Mouse (Mus musculus) embryonic facial prominence, embryonic 15.5 days (tissue): ENCODE data around the gene Kcnj15. TPM values are rescaled to one million over a fixed set of nuclear protein-coding genes. Genes with fewer than 3 reads are reported as not detected.
A peak's percentile ranks its signal among the peaks of the same experiment; 100 is the strongest.

Source experiments
- ATAC-seq: fragments of 200-750 bp; cut with Nextera tagmentation; 2 replicates; pipeline ENCODE4 v1.8.0; 2017; ENCODE audit warnings: low read depth, moderate TSS enrichment; ENCODE audit not compliant: insufficient number of reproducible peaks, low FRiP score, low TSS enrichment
- H3K27ac ChIP-seq: fragments of 300-500 bp; sonication (generic); replicated peaks from 2 replicates; pipeline ENCODE4 v1.5.1; 2015; ENCODE audit warnings: mild to moderate bottlenecking, inconsistent platforms
- H3K27me3 ChIP-seq: fragments of 300-500 bp; sonication (generic); 2 replicates; pipeline ENCODE4 v1.6.1; 2015; ENCODE audit warnings: inconsistent platforms
- H3K36me3 ChIP-seq: fragments of 300-500 bp; sonication (generic); 2 replicates; pipeline ENCODE4 v1.6.1; 2015; ENCODE audit warnings: mild to moderate bottlenecking, inconsistent platforms
- H3K4me1 ChIP-seq: fragments of 300-500 bp; sonication (generic); 2 replicates; pipeline ENCODE4 v1.6.1; 2015; ENCODE audit warnings: inconsistent platforms
- H3K4me2 ChIP-seq: fragments of 300-500 bp; sonication (generic); replicated peaks from 2 replicates; pipeline ENCODE4 v1.6.1; 2015; ENCODE audit warnings: mild to moderate bottlenecking, inconsistent platforms
- H3K4me3 ChIP-seq: fragments of 300-500 bp; sonication (generic); replicated peaks from 2 replicates; pipeline ENCODE4 v1.5.1; 2015; ENCODE audit warnings: mild to moderate bottlenecking, inconsistent platforms
- H3K9ac ChIP-seq: fragments of 300-500 bp; sonication (generic); 2 replicates; pipeline ENCODE4 v1.6.1; 2015; ENCODE audit warnings: inconsistent platforms
- H3K9me3 ChIP-seq: fragments of 300-500 bp; sonication (generic); replicated peaks from 2 replicates; pipeline ENCODE4 v1.6.1; 2016; ENCODE audit warnings: inconsistent platforms
- WGBS: fragments of 180-500 bp; shearing (Covaris S2); methylation state at CpG from one replicate; pipeline ENCODE4 v1.1.7; 2015; 5-methylcytosine and 5-hydroxymethylcytosine counted together
- polyA plus RNA-seq: library from polyadenylated mRNA; unstranded; fragments of >200 nt; fragmentation: Nextera tagmentation; extraction: Ambion mirVana; gene quantifications from 2 replicates; pipeline ENCODE4 v1.2.1, GENCODE M21; 2015

Gene Kcnj15
- polyA plus RNA-seq, 1 experiment from 2014 or later, result 4.7 TPM

- Histone ChIP-seq H3K36me3 (no peaks in the 10 kb centered on the region), H3K4me1 (no peaks in the 10 kb centered on the region), H3K9me3 (no peaks in the 10 kb centered on the region), H3K4me2 (no peak overlapping the region), H3K9ac (no peak overlapping the region), H3K27ac (no peak overlapping the region), H3K4me3 (no peak overlapping the region), H3K27me3 (no peaks in the 10 kb centered on the region)
- no peak for ATAC-seq
- WGBS, result 77% methylated on average over 3 of the region's 3 CpGs
Measured at GRCm38 (mm10) chr16:95297651-95298050, 40.3 kb downstream of the Kcnj15 start.

GRCm38 (mm10) chr16:95301667-95302066 is 44.3 kb downstream of the Kcnj15 start:
- Histone ChIP-seq H3K4me2 (no peak overlapping the region), H3K9me3 (no peaks in the 10 kb centered on the region), H3K4me1 (peaks cover 5% of the 10 kb centered on the region; the same call in 1 of the 2 replicates), H3K36me3 (no peaks in the 10 kb centered on the region), H3K9ac (no peak overlapping the region), H3K27ac (no peak overlapping the region), H3K4me3 (no peak overlapping the region), H3K27me3 (no peaks in the 10 kb centered on the region)
- ATAC-seq, result no peak
- WGBS, result 87% methylated on average over 3 of the region's 3 CpGs

- 57% methylated on average over 9 of the region's 9 CpGs for WGBS
- Histone ChIP-seq H3K4me1 (peaks cover 5% of the 10 kb centered on the region; the same call in 1 of the 2 replicates), H3K27me3 (no peaks in the 10 kb centered on the region), H3K9me3 (no peaks in the 10 kb centered on the region), H3K4me2 (no peak overlapping the region), H3K4me3 (no peak overlapping the region), H3K27ac (0 out of 2 replicates have a peak overlapping the region, but pooled peaks have one; percentile 7), H3K9ac (no peak overlapping the region), H3K36me3 (no peaks in the 10 kb centered on the region)
- no peak for ATAC-seq
Measured at GRCm38 (mm10) chr16:95303676-95304075, 46.3 kb downstream of the Kcnj15 start.

GRCm38 (mm10) chr16:95307823-95308360 is 50.5 kb downstream of the Kcnj15 start:
- no peak overlapping the region for H3K9ac ChIP-seq
- H3K4me1 ChIP-seq, result peaks cover 5% of the 10 kb centered on the region; the same call in 1 of the 2 replicates
- H3K9me3 ChIP-seq, result no peaks in the 10 kb centered on the region
- H3K4me2 ChIP-seq, result no peak overlapping the region
- H3K27me3 ChIP-seq, result no peaks in the 10 kb centered on the region
- no peaks in the 10 kb centered on the region for H3K36me3 ChIP-seq
- H3K4me3 ChIP-seq, result no peak overlapping the region
- ATAC-seq, result no peak
- WGBS, result 92% methylated on average over 3 of the region's 3 CpGs
- H3K27ac ChIP-seq, result no peak overlapping the region

GRCm38 (mm10) chr16:95321945-95322625 is 64.7 kb downstream of the Kcnj15 start:
- peak; percentile 73; the same call in 1 of the 2 replicates for ATAC-seq
- Histone ChIP-seq H3K36me3 (no peaks in the 10 kb centered on the region), H3K27ac (no peak overlapping the region), H3K9ac (no peak overlapping the region), H3K4me3 (no peak overlapping the region), H3K4me1 (peaks cover 6% of the 10 kb centered on the region; the same call in 1 of the 2 replicates), H3K9me3 (no peaks in the 10 kb centered on the region), H3K27me3 (no peaks in the 10 kb centered on the region), H3K4me2 (no peak overlapping the region)
- 41% methylated on average over 9 of the region's 9 CpGs for WGBS

- H3K27ac ChIP-seq, result no peak overlapping the region
- no peak overlapping the region for H3K4me3 ChIP-seq
- ATAC-seq, result no peak
Measured at GRCm38 (mm10) chr16:95332159-95332558, 74.8 kb downstream of the Kcnj15 start.

GRCm38 (mm10) chr16:95340885-95341791 is 83.8 kb downstream of the Kcnj15 start:
- Histone ChIP-seq H3K4me1 (peaks cover 17% of the 10 kb centered on the region), H3K27me3 (no peaks in the 10 kb centered on the region), H3K36me3 (no peaks in the 10 kb centered on the region), H3K9ac (no peak overlapping the region), H3K4me3 (peak overlapping the region; percentile 1; the same call in 1 of the 2 replicates), H3K9me3 (no peaks in the 10 kb centered on the region), H3K4me2 (peak overlapping the region; percentile 36), H3K27ac (peak overlapping the region; percentile 60; the same call in 1 of the 2 replicates)
- peak; percentile 82 for ATAC-seq
- 18% methylated on average over 28 of the region's 28 CpGs for WGBS

More at GRCm38 (mm10) chr16:95332159-95332558, 74.8 kb downstream of the Kcnj15 start:
- Histone ChIP-seq H3K9ac (no peak overlapping the region), H3K9me3 (no peaks in the 10 kb centered on the region), H3K36me3 (no peaks in the 10 kb centered on the region), H3K27me3 (no peaks in the 10 kb centered on the region), H3K4me2 (no peak overlapping the region), H3K4me1 (no peaks in the 10 kb centered on the region)
- WGBS, result 86% methylated on average over 5 of the region's 5 CpGs

- Histone ChIP-seq H3K27me3 (no peaks in the 10 kb centered on the region), H3K9ac (no peak overlapping the region), H3K4me2 (no peak overlapping the region), H3K9me3 (no peaks in the 10 kb centered on the region), H3K36me3 (no peaks in the 10 kb centered on the region), H3K4me1 (peaks cover 17% of the 10 kb centered on the region), H3K27ac (no peak overlapping the region; the same call in 1 of the 2 replicates), H3K4me3 (no peak overlapping the region)
- no peak for ATAC-seq
- 69% methylated on average over 8 of the region's 8 CpGs for WGBS
Measured at GRCm38 (mm10) chr16:95342030-95342429, 84.7 kb downstream of the Kcnj15 start.

GRCm38 (mm10) chr16:95344961-95345360 is 87.6 kb downstream of the Kcnj15 start:
- 70% methylated on average over 10 of the region's 10 CpGs for WGBS
- ATAC-seq, result no peak

GRCm38 (mm10) chr16:95345882-95346281 is 88.5 kb downstream of the Kcnj15 start:
- Histone ChIP-seq H3K27me3 (no peaks in the 10 kb centered on the region), H3K9me3 (no peaks in the 10 kb centered on the region), H3K9ac (no peak overlapping the region), H3K36me3 (no peaks in the 10 kb centered on the region), H3K4me1 (peaks cover 14% of the 10 kb centered on the region), H3K4me2 (no peak overlapping the region), H3K4me3 (no peak overlapping the region), H3K27ac (no peak overlapping the region)
- ATAC-seq, result no peak
- 3% methylated on average over 6 of the region's 7 CpGs for WGBS

More at GRCm38 (mm10) chr16:95344961-95345360, 87.6 kb downstream of the Kcnj15 start:
- Histone ChIP-seq H3K4me3 (no peak overlapping the region), H3K27me3 (no peaks in the 10 kb centered on the region), H3K9me3 (no peaks in the 10 kb centered on the region), H3K9ac (no peak overlapping the region), H3K27ac (no peak overlapping the region), H3K36me3 (no peaks in the 10 kb centered on the region), H3K4me1 (peaks cover 17% of the 10 kb centered on the region), H3K4me2 (no peak overlapping the region)

- no peak overlapping the region for H3K9ac ChIP-seq
- no peak overlapping the region for H3K4me3 ChIP-seq
- 20% methylated on average over 3 of the region's 3 CpGs for WGBS
- H3K27ac ChIP-seq, result no peak overlapping the region
- H3K4me2 ChIP-seq, result no peak overlapping the region
- H3K36me3 ChIP-seq, result no peaks in the 10 kb centered on the region
- H3K4me1 ChIP-seq, result 0 out of 2 replicates have a peak, but pooled peaks cover under 1% of the 10 kb centered on the region
- no peak for ATAC-seq
- H3K9me3 ChIP-seq, result no peaks in the 10 kb centered on the region
- H3K27me3 ChIP-seq, result no peaks in the 10 kb centered on the region
Measured at GRCm38 (mm10) chr16:95347202-95347601, 89.8 kb downstream of the Kcnj15 start.
